Mouse (Mus musculus) lung, postnatal 4 days (tissue): ENCODE measurements around the gene Trim37.
A peak's percentile ranks its signal among the peaks of the same experiment; 100 is the strongest.

Source experiments
- DNase-seq, 2 experiments: peaks; one replicate each; pipeline ENCODE4 v3.0.0; 2021

Trim37 gene

GRCm38 (mm10) chr11:87126824-87127816 lies at the start of gene Trim37:
Trim37 (plus strand) TSS chr11:87127077.
- DNase-seq: peak; percentile 89 to 93

- DNase-seq: no peak
These were observed 43.2 kb upstream of the Trim37 start for GRCm38 (mm10) chr11:87083712-87084111.

GRCm38 (mm10) chr11:87085461-87085860 lies 41.4 kb upstream of the Trim37 start:
- DNase-seq: no peak

GRCm38 (mm10) chr11:87086290-87086984 lies 40.4 kb upstream of the Trim37 start, which contains the start of gene Smg8:
Smg8 (minus strand) TSS chr11:87086774.
- DNase-seq: peak; percentile 87 to 88

- no peak for DNase-seq
These were observed 39.7 kb upstream of the Trim37 start for GRCm38 (mm10) chr11:87087142-87087541.

- DNase-seq: no peak
These were observed 18.5 kb upstream of the Trim37 start, which contains the start of gene Prr11 for GRCm38 (mm10) chr11:87108409-87108754. Prr11 (minus strand) TSS chr11:87108708.

- DNase-seq: peak; percentile 98 to 99
These were observed 17.9 kb upstream of the Trim37 start, which contains the start of gene Ska2 for GRCm38 (mm10) chr11:87108755-87109518. Ska2 (plus strand) TSS chr11:87109234.

GRCm38 (mm10) chr11:87109519-87110171 lies 17.2 kb upstream of the Trim37 start:
- peak; percentile 28 to 37 for DNase-seq

- no peak for DNase-seq
These were observed 16.5 kb upstream of the Trim37 start for GRCm38 (mm10) chr11:87110172-87110909.

GRCm38 (mm10) chr11:87121864-87122263 lies 5.0 kb upstream of the Trim37 start:
- no peak for DNase-seq

GRCm38 (mm10) chr11:87125562-87125961 lies 1.3 kb upstream of the Trim37 start:
- DNase-seq: no peak

- no peak for DNase-seq
These were observed 525 bp upstream of the Trim37 start for GRCm38 (mm10) chr11:87126281-87126823.

GRCm38 (mm10) chr11:87136233-87136632 lies 9.4 kb downstream of the Trim37 start:
- no peak for DNase-seq

GRCm38 (mm10) chr11:87158012-87158411 lies 31.1 kb downstream of the Trim37 start:
- no peak for DNase-seq

- no peak for DNase-seq
These were observed 35.8 kb downstream of the Trim37 start for GRCm38 (mm10) chr11:87162687-87163086.

GRCm38 (mm10) chr11:87163751-87164150 lies 36.9 kb downstream of the Trim37 start:
- DNase-seq: no peak

GRCm38 (mm10) chr11:87173625-87174024 lies 46.7 kb downstream of the Trim37 start:
- no peak for DNase-seq

GRCm38 (mm10) chr11:87175031-87175430 lies 48.2 kb downstream of the Trim37 start:
- DNase-seq: no peak

GRCm38 (mm10) chr11:87212313-87212712 lies 85.4 kb downstream of the Trim37 start:
- DNase-seq: no peak

GRCm38 (mm10) chr11:87222686-87223085 lies 95.8 kb downstream of the Trim37 start:
- DNase-seq: peak in 1 of 2 experiments; percentile 13

- no peak for DNase-seq
These were observed 100.2 kb downstream of the Trim37 start for GRCm38 (mm10) chr11:87227056-87227455.
